Mouse (Mus musculus): ENCODE data around the gene Cd200.
A peak's percentile ranks its signal among the peaks of the same experiment; 100 is the strongest.

Cd200 gene

DNA sequence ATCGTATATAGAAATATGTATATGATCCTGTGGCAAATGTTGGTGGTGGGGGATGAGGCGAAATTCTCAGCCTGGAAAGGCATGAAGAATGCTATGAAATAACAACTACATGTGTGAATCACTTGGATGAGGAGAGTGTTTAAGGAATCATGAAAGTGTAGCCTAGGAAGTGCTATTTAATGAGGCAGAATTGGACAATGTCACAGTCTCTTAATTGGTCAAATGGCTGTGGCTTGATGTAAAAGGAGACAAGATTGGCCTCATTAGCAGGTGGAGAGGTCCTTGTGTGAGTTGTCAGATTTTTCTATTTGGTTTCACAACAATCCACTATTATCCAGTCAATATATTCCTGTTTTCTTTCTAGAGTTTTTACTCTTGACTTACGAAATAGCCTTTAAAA, 17.2 kb downstream of the Cd200 start:
- no peak for DNase-seq (ENCODE audit: low read depth, low spot score)
- Histone ChIP-seq H3K27me3 (ENCODE audit: control insufficient read depth, insufficient read depth, low read length, poor library complexity, severe bottlenecking) (no peaks in the 10 kb centered on the region), H3K36me3 (ENCODE audit: control insufficient read depth, insufficient read depth, low read length, poor library complexity, severe bottlenecking) (peaks cover 13% of the 10 kb centered on the region)

DNA sequence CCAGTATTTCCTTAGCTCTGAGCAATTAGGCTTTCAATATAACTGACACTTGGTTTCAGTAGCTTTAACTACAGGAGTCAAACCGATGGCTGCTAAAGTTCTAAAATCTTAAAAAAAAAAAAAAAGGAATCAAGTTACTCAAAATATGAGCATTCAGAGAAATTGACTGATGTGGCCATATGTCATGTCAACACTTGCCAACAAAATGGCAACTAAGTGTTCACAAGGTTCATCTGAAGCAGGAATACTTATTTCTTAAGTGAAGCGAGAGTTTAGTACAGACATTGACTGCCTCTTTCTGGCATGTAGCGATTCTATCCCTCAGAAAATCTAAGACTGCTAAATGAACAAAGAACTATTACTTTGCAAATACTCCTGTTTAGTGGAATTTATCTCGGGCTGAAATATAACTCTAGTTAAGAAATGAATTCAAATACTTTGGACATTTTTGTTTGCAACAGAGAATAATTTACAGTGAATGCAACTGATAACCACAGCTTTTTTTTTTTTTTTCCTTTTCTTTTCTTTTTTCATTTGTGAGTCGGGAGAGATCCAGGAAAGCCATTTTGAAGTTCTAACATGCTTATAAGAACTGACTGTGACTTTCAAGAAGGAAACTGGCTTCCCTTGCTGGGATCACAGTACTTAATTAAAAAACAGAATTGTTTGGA, 18.4 kb downstream of the Cd200 start:
- Histone ChIP-seq H3K36me3 (ENCODE audit: control insufficient read depth, insufficient read depth, low read length, poor library complexity, severe bottlenecking) (peaks cover 13% of the 10 kb centered on the region; the same call in 1 of the 2 replicates), H3K27me3 (ENCODE audit: control insufficient read depth, insufficient read depth, low read length, poor library complexity, severe bottlenecking) (no peaks in the 10 kb centered on the region)
- no peak for DNase-seq (ENCODE audit: low read depth, low spot score)

DNA sequence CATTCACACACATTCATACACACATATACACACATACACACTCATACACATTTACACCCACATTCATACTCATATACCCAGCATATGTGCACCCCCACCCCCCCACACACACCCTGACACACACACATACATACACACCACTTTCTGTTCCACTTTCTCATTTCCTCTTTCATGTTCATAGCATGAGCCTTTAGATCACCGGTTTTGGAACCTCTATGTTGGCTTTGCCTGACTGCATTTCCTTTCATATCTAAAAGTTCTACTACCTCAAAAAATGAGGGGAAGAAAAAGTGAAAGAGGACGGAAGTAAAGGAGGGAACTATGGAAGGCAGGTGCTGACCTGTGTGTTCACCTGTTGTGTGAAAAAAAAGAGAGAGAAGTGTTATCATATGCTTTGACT, 19.0 kb downstream of the Cd200 start:
- Histone ChIP-seq H3K27me3 (ENCODE audit: control insufficient read depth, insufficient read depth, low read length, poor library complexity, severe bottlenecking) (no peaks in the 10 kb centered on the region), H3K36me3 (ENCODE audit: control insufficient read depth, insufficient read depth, low read length, poor library complexity, severe bottlenecking) (peaks cover 9% of the 10 kb centered on the region; the same call in 1 of the 2 replicates)
- DNase-seq (ENCODE audit: low read depth, low spot score): peak; percentile 92

DNA sequence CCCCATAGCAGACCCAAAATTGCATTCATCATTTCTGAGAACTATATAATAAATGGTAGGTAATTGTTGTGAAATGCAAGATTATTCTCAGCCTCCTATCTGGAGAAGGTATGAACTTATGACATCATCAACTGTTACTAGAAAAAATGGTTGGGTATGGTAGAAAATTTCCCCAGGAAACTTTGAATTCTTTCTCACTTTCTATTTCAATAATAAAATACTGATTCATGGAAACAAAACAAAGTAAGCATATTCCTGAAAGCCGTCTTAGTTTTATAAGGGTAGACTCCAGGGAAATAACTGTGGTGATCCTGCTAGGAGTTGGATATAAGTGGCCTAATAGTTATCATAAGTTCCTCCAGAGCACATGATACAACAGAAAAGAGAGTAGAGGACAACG, 19.8 kb downstream of the Cd200 start:
- DNase-seq (ENCODE audit: low read depth, low spot score): peak; percentile 27
- peaks cover 5% of the 10 kb centered on the region; the same call in 1 of the 2 replicates for H3K36me3 ChIP-seq (ENCODE audit: control insufficient read depth, insufficient read depth, low read length, poor library complexity, severe bottlenecking)
- H3K27me3 ChIP-seq (ENCODE audit: control insufficient read depth, insufficient read depth, low read length, poor library complexity, severe bottlenecking): no peaks in the 10 kb centered on the region

DNA sequence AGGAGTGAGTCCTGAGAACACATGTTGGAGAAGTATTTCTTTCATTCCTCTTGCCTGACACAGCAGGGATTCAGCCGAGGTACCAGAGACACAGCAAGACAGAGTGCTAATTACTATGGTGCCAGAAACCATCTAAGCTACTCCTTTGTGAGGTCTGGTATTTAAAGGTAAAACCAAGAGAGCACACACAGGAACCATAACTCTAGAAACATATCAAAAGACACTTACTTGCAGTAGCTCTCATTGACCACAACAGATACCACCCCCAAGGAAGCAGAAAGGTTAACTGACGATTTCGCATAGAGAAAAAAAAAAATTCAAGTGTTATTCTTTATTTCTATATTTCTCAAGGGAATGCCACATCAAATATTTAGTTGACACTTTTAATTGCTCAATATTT, 27.0 kb downstream of the Cd200 start:
- no peaks in the 10 kb centered on the region for H3K27me3 ChIP-seq (ENCODE audit: control insufficient read depth, insufficient read depth, low read length, poor library complexity, severe bottlenecking)
- H3K36me3 ChIP-seq (ENCODE audit: control insufficient read depth, insufficient read depth, low read length, poor library complexity, severe bottlenecking): peaks cover 11% of the 10 kb centered on the region
- DNase-seq (ENCODE audit: low read depth, low spot score): no peak

DNA sequence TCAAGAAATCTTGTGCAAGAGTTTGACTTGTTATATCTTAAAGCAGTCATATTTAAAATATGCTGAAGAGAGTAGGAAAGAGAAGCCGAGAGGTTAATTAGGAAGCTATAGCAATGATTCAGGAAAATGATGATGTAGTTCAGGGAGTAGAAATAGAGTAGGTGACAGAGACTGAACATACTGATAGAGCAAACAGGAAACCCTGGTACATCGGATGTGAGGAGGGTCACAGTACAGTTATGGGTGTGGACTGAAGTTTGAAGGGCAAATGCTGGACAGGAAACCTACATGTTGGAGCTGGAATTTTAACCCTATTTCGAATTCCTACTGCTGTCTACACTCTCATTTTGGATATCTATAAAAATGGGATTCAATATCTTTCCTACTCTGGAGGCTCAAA, 29.9 kb downstream of the Cd200 start:
- DNase-seq (ENCODE audit: low read depth, low spot score): no peak
- H3K27me3 ChIP-seq (ENCODE audit: control insufficient read depth, insufficient read depth, low read length, poor library complexity, severe bottlenecking): no peaks in the 10 kb centered on the region
- peaks cover 11% of the 10 kb centered on the region for H3K36me3 ChIP-seq (ENCODE audit: control insufficient read depth, insufficient read depth, low read length, poor library complexity, severe bottlenecking)

DNA sequence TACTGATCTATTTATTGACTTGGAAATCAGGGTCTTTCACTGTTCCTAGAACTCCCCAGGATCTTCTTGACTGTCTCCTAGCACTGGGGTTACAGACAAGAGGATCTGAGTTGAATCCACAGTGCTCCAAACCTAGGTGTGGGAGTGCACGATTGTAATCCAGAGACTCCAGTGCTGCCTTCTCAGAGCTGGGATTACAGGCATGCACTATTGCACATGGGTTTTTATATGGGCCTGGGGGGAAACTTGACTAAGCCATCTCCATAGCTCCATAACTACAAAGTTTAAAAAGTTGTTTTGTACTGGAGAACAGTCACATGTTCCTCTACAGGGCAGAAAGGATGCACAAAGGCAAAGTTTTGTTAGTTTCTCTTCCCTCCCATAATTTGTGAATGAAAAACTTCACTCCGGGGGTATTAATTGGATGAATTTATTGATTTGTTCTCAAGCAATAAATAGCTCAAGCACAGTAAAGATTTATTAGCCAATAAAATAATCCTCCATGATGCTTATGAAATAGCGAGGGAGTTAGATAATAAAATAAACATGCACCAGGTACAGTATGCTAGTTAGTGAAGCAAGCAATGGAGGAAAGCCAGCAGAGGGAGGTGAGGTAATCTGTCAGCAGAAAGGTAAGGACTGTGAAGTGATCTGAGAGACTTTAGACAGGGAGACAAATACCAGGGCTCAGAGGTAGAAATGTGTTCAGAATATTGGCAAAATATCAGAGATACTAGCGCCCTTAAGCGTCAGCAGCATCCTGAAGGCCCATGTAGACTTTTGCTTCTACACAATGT, 30.5 kb downstream of the Cd200 start:
- no peak for DNase-seq (ENCODE audit: low read depth, low spot score)
- H3K36me3 ChIP-seq (ENCODE audit: control insufficient read depth, insufficient read depth, low read length, poor library complexity, severe bottlenecking): peaks cover 11% of the 10 kb centered on the region
- no peaks in the 10 kb centered on the region for H3K27me3 ChIP-seq (ENCODE audit: control insufficient read depth, insufficient read depth, low read length, poor library complexity, severe bottlenecking)

DNA sequence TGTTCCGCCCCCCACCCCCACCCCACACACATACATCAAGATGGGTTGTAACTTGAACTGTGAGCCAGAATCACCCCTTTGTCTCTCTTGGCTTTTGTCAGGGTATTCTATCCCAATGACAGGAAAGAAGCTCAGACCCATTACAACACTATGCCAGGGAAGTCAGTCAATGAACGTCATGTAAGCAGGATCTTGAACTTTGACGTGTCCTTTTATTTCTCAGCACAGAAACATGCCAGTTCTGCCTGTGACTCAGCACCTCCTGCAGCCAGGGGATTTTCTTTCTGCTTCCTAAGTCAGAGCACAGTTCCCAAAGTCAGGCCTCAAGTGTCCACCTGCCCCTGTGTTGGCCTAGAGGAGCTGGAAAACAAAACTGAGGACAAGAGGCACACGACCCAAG, 31.5 kb downstream of the Cd200 start:
- no peaks in the 10 kb centered on the region for H3K27me3 ChIP-seq (ENCODE audit: control insufficient read depth, insufficient read depth, low read length, poor library complexity, severe bottlenecking)
- H3K36me3 ChIP-seq (ENCODE audit: control insufficient read depth, insufficient read depth, low read length, poor library complexity, severe bottlenecking): peaks cover 4% of the 10 kb centered on the region
- DNase-seq (ENCODE audit: low read depth, low spot score): no peak

DNA sequence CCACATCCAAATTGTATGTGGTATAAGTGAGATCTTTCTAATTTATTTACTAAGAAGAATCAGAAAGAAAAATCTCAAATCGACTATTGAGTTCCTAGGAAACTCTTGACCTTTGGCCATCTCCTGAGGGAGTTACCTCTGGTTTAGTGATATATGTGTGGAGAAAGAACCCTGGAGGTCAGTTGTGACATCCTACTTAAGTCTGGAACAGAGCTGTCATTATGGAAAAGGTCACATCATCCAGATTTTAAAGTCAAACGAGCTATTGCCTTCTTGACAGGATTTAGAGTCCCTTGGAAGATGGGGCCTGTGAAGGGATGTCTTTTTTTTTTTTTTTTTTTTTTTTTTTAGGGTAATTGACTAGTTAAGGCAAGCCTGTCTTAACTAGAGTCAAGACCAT, 32.0 kb downstream of the Cd200 start:
- Histone ChIP-seq H3K27me3 (ENCODE audit: control insufficient read depth, insufficient read depth, low read length, poor library complexity, severe bottlenecking) (no peaks in the 10 kb centered on the region), H3K36me3 (ENCODE audit: control insufficient read depth, insufficient read depth, low read length, poor library complexity, severe bottlenecking) (peaks cover 4% of the 10 kb centered on the region)
- no peak for DNase-seq (ENCODE audit: low read depth, low spot score)

DNA sequence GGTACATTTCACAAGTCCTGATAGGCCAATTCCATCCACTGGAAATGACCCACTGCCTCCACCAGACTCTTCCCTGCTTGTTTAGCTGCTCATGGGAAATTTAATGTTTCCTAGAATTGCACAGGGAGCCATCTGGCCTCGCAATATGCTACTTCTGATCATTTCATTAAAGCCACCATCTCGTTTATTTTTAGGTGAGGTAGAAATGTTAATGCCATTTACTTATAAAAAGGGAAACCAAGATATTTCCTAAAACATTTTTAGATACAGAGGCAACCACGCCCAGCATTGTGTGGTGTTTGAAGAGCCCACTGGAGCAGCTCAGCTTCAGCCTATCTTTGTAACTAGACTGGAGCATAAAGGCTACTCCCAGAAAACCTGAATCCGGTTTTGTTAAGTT, 32.6 kb downstream of the Cd200 start:
- 0 out of 2 replicates have a peak, but pooled peaks cover 2% of the 10 kb centered on the region for H3K36me3 ChIP-seq (ENCODE audit: control insufficient read depth, insufficient read depth, low read length, poor library complexity, severe bottlenecking)
- H3K27me3 ChIP-seq (ENCODE audit: control insufficient read depth, insufficient read depth, low read length, poor library complexity, severe bottlenecking): no peaks in the 10 kb centered on the region

DNA sequence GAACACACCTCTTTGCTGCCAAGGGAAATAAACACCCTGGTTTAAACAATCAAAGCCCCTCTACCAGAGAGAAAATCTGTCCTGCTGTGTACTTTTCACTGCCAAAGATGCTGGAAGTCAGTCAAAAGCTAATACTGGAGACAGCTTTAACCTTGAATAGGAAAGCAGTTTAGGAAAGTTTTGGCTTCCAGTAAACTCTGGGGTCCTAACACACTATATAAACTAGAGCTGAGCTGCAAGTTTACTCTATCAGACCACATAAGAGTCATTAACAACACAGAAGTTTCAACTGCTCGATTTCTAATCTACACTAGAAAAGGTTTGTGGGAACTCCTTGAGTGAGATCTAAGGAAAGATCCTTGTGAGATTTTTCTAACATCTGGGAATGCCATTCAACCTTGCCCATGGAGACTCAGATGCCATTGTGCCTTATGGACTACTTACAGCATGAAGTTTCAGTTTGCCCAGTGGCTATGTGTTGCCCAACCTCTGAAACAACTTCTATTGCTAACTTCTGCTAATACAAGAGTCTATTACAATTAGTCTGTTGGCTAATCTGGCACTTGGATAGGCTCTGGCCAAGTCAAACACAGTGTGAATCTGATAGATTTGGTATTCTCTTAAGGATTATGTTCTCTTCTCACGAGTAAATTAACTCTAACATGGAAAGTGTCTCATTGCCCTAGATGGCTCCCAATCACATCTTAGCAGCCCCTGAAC, 33.2 kb downstream of the Cd200 start:
- Histone ChIP-seq H3K27me3 (ENCODE audit: control insufficient read depth, insufficient read depth, low read length, poor library complexity, severe bottlenecking) (no peaks in the 10 kb centered on the region), H3K36me3 (ENCODE audit: control insufficient read depth, insufficient read depth, low read length, poor library complexity, severe bottlenecking) (no peaks in the 10 kb centered on the region)
- DNase-seq (ENCODE audit: low read depth, low spot score): no peak

More for the DNA sequence above, 32.6 kb downstream of the Cd200 start:
- DNase-seq (ENCODE audit: low read depth, low spot score): no peak

DNA sequence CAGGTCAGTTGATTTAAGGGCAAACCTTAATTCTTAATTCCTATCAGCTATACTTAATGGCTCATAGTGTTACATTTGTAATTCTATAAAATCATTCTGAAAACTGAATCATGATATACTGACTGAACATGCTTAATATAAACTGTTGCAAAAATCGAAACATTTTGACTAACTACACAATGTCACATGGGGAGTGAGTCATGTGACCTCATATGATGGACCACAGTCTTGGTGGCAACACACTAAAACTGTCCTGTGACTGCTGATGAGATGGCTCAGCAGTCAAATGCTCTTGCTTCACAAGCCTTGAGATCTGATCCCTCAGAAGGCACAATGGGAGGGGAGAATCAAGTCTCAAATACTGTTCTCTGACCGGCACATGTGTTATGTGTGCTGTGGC, 34.8 kb downstream of the Cd200 start:
- Histone ChIP-seq H3K27me3 (ENCODE audit: control insufficient read depth, insufficient read depth, low read length, poor library complexity, severe bottlenecking) (no peaks in the 10 kb centered on the region), H3K36me3 (ENCODE audit: control insufficient read depth, insufficient read depth, low read length, poor library complexity, severe bottlenecking) (no peaks in the 10 kb centered on the region)
- DNase-seq (ENCODE audit: low read depth, low spot score): no peak

DNA sequence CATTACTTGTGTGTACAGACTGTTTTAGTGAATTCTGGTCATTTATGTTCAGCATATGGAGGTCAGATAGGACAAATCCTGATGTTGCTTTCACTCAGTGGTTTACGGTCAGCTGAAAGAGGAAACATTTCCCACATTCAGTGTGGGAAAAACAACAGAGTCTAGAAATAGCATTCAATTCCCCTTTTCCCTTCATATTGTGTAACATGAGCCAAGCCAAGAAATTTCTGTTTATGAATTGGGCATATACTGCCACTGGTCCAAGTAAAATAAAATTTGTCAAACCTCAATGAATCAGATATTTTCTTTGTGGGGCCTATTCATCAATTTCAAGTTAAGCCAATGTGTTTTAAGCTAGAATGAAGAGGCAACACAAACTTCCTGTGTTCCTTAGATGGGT, 37.8 kb downstream of the Cd200 start:
- Histone ChIP-seq H3K36me3 (ENCODE audit: control insufficient read depth, insufficient read depth, low read length, poor library complexity, severe bottlenecking) (no peaks in the 10 kb centered on the region), H3K27me3 (ENCODE audit: control insufficient read depth, insufficient read depth, low read length, poor library complexity, severe bottlenecking) (no peaks in the 10 kb centered on the region)
- DNase-seq (ENCODE audit: low read depth, low spot score): no peak

DNA sequence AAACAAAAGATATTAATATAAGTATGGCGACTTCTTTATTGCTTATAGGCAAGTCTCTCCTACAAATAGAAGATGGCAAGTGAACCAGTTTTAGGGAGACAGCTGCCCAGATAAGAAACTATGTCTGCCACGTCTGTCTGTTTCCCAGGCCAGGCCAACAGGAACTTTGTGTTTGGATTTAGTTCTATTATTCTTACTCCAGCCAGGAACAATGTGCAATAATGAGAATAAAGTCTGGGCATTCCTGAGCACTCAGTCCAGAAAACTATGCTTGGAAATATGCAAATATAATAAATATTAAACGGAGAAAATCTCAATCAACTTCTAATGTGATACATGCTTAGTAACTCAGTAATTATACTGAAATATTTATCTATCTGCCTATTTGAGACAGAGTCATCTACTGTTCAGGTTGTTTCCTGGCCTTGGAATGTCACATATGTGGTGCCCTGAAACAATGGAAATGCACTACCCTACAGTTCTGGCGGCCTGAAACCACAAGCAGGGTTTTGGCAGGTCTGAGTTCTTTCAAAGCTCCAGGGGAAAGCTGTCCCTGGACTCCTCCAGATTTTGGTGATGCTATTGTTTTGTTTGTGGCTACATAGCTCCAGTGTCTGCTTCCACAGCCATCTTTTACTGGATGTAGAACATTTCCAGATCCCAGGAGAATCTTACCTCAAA, 39.4 kb downstream of the Cd200 start:
- H3K27me3 ChIP-seq (ENCODE audit: control insufficient read depth, insufficient read depth, low read length, poor library complexity, severe bottlenecking): no peaks in the 10 kb centered on the region
- no peak for DNase-seq (ENCODE audit: low read depth, low spot score)
- H3K36me3 ChIP-seq (ENCODE audit: control insufficient read depth, insufficient read depth, low read length, poor library complexity, severe bottlenecking): no peaks in the 10 kb centered on the region
